Mouse (Mus musculus): ENCODE results near the gene Ctnnd2.

GRCm38 (mm10) chr15:30897342-30897741 lies 724.9 kb downstream of the Ctnnd2 start:
- TF ChIP-seq CTCF (IDR thresholded peaks at IDR 0.05) (no peak), EP300 (IDR thresholded peaks at IDR 0.05; ENCODE audit: insufficient read depth, low read depth, low read length) (no peak), POLR2A (IDR thresholded peaks at IDR 0.05; ENCODE audit: insufficient read depth, low read depth, low read length) (no peak)
